Mouse (Mus musculus): ENCODE data around the gene Ece2. TPM values are rescaled to one million over a fixed set of nuclear protein-coding genes. Genes with fewer than 3 reads are reported as not detected.
A peak's percentile ranks its signal among the peaks of the same experiment; 100 is the strongest.

The Ece2 gene
- polyA plus RNA-seq, 1 experiment from 2014 or later = 20.4 TPM

- under 1% methylated on average over 28 of the region's 28 CpGs for WGBS
- Histone ChIP-seq H3K4me2 (peak overlapping the region; percentile 80), H3K9ac (replicated peaks) (peak overlapping the region; percentile 90)
These were observed 18.9 kb upstream of the Ece2 start for GRCm38 (mm10) chr16:20610501-20611356.

GRCm38 (mm10) chr16:20611357-20612227 lies 18.0 kb upstream of the Ece2 start, which contains the start of the genes Eef1akmt4, Gm49333 and Alg3:
Eef1akmt4 (plus strand) TSS chr16:20611593.
Gm49333 (plus strand) TSS chr16:20611610.
Alg3 (minus strand) TSS chr16:20611735.
- H3K4me2 ChIP-seq = peak within 1 kb of the TSS; percentile 80
- 2% methylated on average over 41 of the region's 41 CpGs for WGBS
- peak within 1 kb of the TSS; percentile 90 for H3K9ac ChIP-seq (replicated peaks)

More at GRCm38 (mm10) chr16:20610501-20611356, 18.9 kb upstream of the Ece2 start:
- Histone ChIP-seq H3K27ac (replicated peaks) (peak overlapping the region; percentile 88), H3K36me3 (peaks cover 18% of the 10 kb centered on the region), H3K4me3 (replicated peaks) (peak overlapping the region; percentile 81), H3K9me3 (replicated peaks) (no peaks in the 10 kb centered on the region), H3K27me3 (replicated peaks) (no peaks in the 10 kb centered on the region), H3K4me1 (peaks cover 31% of the 10 kb centered on the region)
- peak; percentile 78 for ATAC-seq (ENCODE audit: low FRiP score)

GRCm38 (mm10) chr16:20619541-20620398 lies 9.9 kb upstream of the Ece2 start:
- H3K9ac ChIP-seq (replicated peaks) = peak overlapping the region; percentile 88
- H3K4me3 ChIP-seq (replicated peaks) = peak overlapping the region; percentile 85
- H3K4me1 ChIP-seq = peaks cover 34% of the 10 kb centered on the region
- H3K27me3 ChIP-seq (replicated peaks) = no peaks in the 10 kb centered on the region
- H3K27ac ChIP-seq (replicated peaks) = peak overlapping the region; percentile 97
- H3K9me3 ChIP-seq (replicated peaks) = no peaks in the 10 kb centered on the region
- WGBS = under 1% methylated on average over 63 of the region's 83 CpGs
- H3K4me2 ChIP-seq = peak overlapping the region; percentile 84
- H3K36me3 ChIP-seq = peaks cover 11% of the 10 kb centered on the region
- ATAC-seq (ENCODE audit: low FRiP score) = peak; percentile 14

More at GRCm38 (mm10) chr16:20611357-20612227, 18.0 kb upstream of the Ece2 start, which contains the start of the genes Eef1akmt4, Gm49333 and Alg3:
- ATAC-seq (ENCODE audit: low FRiP score) = peak; percentile 93
- H3K27me3 ChIP-seq (replicated peaks) = no peaks in the 10 kb centered on the region
- peak within 1 kb of the TSS; percentile 88 for H3K27ac ChIP-seq (replicated peaks)
- H3K9me3 ChIP-seq (replicated peaks) = no peaks in the 10 kb centered on the region
- H3K36me3 ChIP-seq = peaks cover 9% of the 10 kb centered on the region
- H3K4me3 ChIP-seq (replicated peaks) = peak within 1 kb of the TSS; percentile 81
- peaks cover 31% of the 10 kb centered on the region for H3K4me1 ChIP-seq

- H3K4me2 ChIP-seq = peak overlapping the region; percentile 84
- H3K4me1 ChIP-seq = peaks cover 34% of the 10 kb centered on the region
- peak overlapping the region; percentile 88 for H3K9ac ChIP-seq (replicated peaks)
- H3K36me3 ChIP-seq = peaks cover 11% of the 10 kb centered on the region
- H3K27me3 ChIP-seq (replicated peaks) = no peaks in the 10 kb centered on the region
- ATAC-seq (ENCODE audit: low FRiP score) = peak; percentile 5; the same call in 1 of the 2 replicates
- 0% methylated on average over 9 of the region's 9 CpGs for whole genome bisulfite sequencing
- peak overlapping the region; percentile 85 for H3K4me3 ChIP-seq (replicated peaks)
- H3K27ac ChIP-seq (replicated peaks) = peak overlapping the region; percentile 97
- no peaks in the 10 kb centered on the region for H3K9me3 ChIP-seq (replicated peaks)
These were observed 9.3 kb upstream of the Ece2 start for GRCm38 (mm10) chr16:20620399-20620735.

DNA sequence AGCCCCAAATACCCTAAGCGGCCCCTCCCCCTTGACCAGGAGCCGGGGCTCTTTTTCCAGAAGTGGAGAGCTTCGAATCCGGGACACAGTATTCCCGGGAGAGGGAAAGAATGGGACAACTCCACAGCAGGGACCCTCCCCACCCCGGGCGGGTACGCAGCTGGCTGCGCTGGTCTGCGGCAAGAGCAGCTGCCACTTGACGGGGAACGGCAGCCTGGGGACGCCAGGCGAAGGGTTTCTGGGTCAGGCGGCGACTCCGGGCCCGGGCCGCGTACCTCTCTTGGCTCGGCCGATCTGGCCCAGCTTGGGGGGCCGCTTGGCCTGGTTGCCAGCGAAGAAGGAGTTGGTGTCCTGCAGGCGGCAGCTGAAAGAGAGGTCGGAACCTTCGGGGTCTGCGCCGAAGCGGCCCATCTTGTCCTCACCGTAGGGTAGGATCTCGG lies 8.9 kb upstream of the Ece2 start:
- Histone ChIP-seq H3K4me3 (replicated peaks) (peak overlapping the region; percentile 85), H3K4me2 (peak overlapping the region; percentile 84), H3K4me1 (peaks cover 34% of the 10 kb centered on the region), H3K36me3 (peaks cover 11% of the 10 kb centered on the region), H3K9ac (replicated peaks) (peak overlapping the region; percentile 88), H3K9me3 (replicated peaks) (no peaks in the 10 kb centered on the region), H3K27ac (replicated peaks) (peak overlapping the region; percentile 97), H3K27me3 (replicated peaks) (no peaks in the 10 kb centered on the region)
- ATAC-seq (ENCODE audit: low FRiP score) = peak; percentile 0; the same call in 1 of the 2 replicates
- under 1% methylated on average over 32 of the region's 32 CpGs for WGBS

DNA sequence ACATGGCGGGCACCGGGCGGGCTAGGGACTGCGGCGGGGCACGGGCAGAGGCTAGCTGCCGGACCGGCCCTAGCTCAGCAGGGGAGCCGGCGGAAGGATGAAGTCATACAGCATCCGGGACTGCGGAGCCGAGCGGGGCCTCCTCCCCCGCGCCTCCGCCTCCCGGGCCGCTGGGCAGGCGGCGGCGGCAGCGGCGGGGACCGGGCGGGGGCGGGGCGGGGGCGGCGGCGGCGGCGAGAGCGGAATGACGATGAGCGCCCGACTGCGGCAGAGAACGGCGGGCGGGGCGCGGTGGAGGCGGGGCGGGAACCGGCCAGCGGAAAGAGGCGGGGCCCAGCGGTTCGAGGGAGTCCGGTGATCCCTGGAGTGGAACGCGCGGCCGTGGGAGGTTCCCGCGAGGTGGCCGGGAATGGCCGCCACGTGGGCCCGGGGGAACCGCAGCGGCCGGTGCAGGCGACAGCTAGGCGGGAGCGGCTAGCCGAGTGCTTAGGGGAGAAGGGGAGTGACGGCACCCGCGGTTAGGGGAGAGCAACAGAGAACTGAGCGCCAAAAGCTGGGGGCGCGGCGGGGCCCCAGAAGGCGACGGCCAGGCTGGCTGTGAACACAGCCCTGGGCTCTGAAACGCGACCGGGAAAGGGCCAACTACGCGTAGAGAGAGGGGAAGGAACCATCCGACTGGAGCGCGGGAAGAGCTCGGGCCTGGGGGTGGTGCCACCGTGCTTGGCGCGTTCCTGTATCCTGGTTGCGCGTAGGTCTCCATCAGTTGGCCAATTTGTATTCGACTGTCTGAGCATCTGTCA lies 8.2 kb upstream of the Ece2 start, which contains the start of gene Camk2n2:
TSS of gene Camk2n2 (minus strand) at position 97 of the 800 bp plus-strand sequence.
- H3K36me3 ChIP-seq = peaks cover 11% of the 10 kb centered on the region
- no peaks in the 10 kb centered on the region for H3K27me3 ChIP-seq (replicated peaks)
- ATAC-seq (ENCODE audit: low FRiP score) = peak; percentile 74
- H3K4me2 ChIP-seq = peak within 1 kb of the TSS; percentile 84
- peak within 1 kb of the TSS; percentile 88 for H3K9ac ChIP-seq (replicated peaks)
- peaks cover 34% of the 10 kb centered on the region for H3K4me1 ChIP-seq
- H3K27ac ChIP-seq (replicated peaks) = peak within 1 kb of the TSS; percentile 97
- no peaks in the 10 kb centered on the region for H3K9me3 ChIP-seq (replicated peaks)
- peak within 1 kb of the TSS; percentile 85 for H3K4me3 ChIP-seq (replicated peaks)
- WGBS = under 1% methylated on average over 76 of the region's 92 CpGs

DNA sequence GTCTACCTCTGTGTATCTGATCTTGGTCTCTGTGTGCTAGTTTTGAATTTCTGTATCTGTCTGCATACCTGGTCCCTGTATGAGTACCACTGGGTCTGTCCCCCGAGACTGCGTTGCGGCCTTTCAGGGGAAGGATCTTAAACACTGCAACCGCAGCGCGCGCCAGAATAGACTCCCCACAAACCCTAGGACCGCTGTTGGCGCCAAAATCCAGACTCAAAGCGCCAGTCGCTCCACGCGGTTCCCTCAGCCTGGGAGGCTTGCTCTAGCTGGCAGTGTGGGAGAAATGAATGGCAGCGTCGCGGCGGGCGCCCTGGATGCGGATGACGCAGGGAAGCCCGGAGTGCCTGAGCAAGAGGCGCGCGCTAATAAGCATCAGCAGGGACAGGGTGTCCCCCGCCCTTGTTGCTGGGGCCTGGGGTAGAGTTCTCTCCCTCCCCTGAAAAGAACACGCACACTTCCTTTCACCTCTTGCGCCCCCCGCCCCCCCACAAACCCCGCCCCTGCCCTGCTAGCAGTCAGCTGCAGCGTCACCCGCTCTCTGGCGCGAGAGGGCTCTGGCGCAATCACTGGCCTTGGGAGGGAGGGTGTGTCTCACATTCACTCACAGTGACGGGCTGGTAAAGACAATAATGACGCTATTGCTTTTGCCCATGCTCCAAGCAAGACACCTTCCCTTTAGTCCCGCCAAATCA lies 7.5 kb upstream of the Ece2 start:
- H3K4me3 ChIP-seq (replicated peaks) = peak overlapping the region; percentile 85

GRCm38 (mm10) chr16:20623211-20623610 lies 6.4 kb upstream of the Ece2 start:
- ATAC-seq (ENCODE audit: low FRiP score) = no peak
- no peaks in the 10 kb centered on the region for H3K9me3 ChIP-seq (replicated peaks)
- H3K36me3 ChIP-seq = 0 out of 2 replicates have a peak, but pooled peaks cover under 1% of the 10 kb centered on the region
- H3K27me3 ChIP-seq (replicated peaks) = no peaks in the 10 kb centered on the region
- H3K4me2 ChIP-seq = peak overlapping the region; percentile 84
- WGBS = 34% methylated on average over 2 of the region's 2 CpGs
- 0 out of 2 replicates have a peak overlapping the region, but pooled peaks have one; percentile 88 for H3K9ac ChIP-seq (replicated peaks)
- 0 out of 2 replicates have a peak overlapping the region, but pooled peaks have one; percentile 97 for H3K27ac ChIP-seq (replicated peaks)
- H3K4me3 ChIP-seq (replicated peaks) = 0 out of 2 replicates have a peak overlapping the region, but pooled peaks have one; percentile 85
- H3K4me1 ChIP-seq = peaks cover 33% of the 10 kb centered on the region

More for the DNA sequence above, 7.5 kb upstream of the Ece2 start:
- H3K9me3 ChIP-seq (replicated peaks) = no peaks in the 10 kb centered on the region
- H3K27ac ChIP-seq (replicated peaks) = peak overlapping the region; percentile 97
- peaks cover 11% of the 10 kb centered on the region for H3K36me3 ChIP-seq
- peak overlapping the region; percentile 88 for H3K9ac ChIP-seq (replicated peaks)
- no peaks in the 10 kb centered on the region for H3K27me3 ChIP-seq (replicated peaks)
- peak; percentile 74 for ATAC-seq (ENCODE audit: low FRiP score)
- under 1% methylated on average over 33 of the region's 37 CpGs for WGBS
- peaks cover 34% of the 10 kb centered on the region for H3K4me1 ChIP-seq
- peak overlapping the region; percentile 84 for H3K4me2 ChIP-seq

- Histone ChIP-seq H3K4me2 (peak overlapping the region; percentile 92), H3K4me3 (replicated peaks) (peak overlapping the region; percentile 67), H3K27me3 (replicated peaks) (no peaks in the 10 kb centered on the region), H3K9me3 (replicated peaks) (no peaks in the 10 kb centered on the region), H3K27ac (replicated peaks) (peak overlapping the region; percentile 75; the same call in 1 of the 2 replicates), H3K36me3 (peaks cover 11% of the 10 kb centered on the region), H3K9ac (replicated peaks) (peak overlapping the region; percentile 74; the same call in 1 of the 2 replicates), H3K4me1 (peaks cover 26% of the 10 kb centered on the region)
- WGBS = 38% methylated on average over 11 of the region's 11 CpGs
- ATAC-seq (ENCODE audit: low FRiP score) = no peak
These were observed 697 bp upstream of the Ece2 start for GRCm38 (mm10) chr16:20628871-20629391.

Measured in neural tube, embryonic 15.5 days (tissue).